Mouse (Mus musculus): ENCODE results near the gene Tbl1x. TPM values are rescaled to one million over a fixed set of nuclear protein-coding genes. Genes with fewer than 3 reads are reported as not detected.

Gene Tbl1x
- total and polyA plus RNA-seq, 3 experiments, result 14.7 to 32.5 (median 30.7) TPM

GRCm38 (mm10) chrX:77640301-77640700, 129.5 kb downstream of the Tbl1x start:
- no peaks in the 10 kb centered on the region for H3K27me3 ChIP-seq (ENCODE audit: control insufficient read depth, insufficient read depth, low read length)

GRCm38 (mm10) chrX:77646164-77646563, 135.4 kb downstream of the Tbl1x start:
- no peak overlapping the region for H3K27ac ChIP-seq
- no peak overlapping the region for H3K4me3 ChIP-seq
- 91% methylated on average over 7 of the region's 7 CpGs for WGBS
- intact Hi-C loops (cut with DNase I), result no loop called here
- no peaks in the 10 kb centered on the region; the same call in 1 of the 2 replicates for H3K36me3 ChIP-seq (ENCODE audit: control insufficient read depth, insufficient read depth, low read length)
- no peak for DNase-seq
- no peaks in the 10 kb centered on the region for H3K27me3 ChIP-seq (ENCODE audit: control insufficient read depth, insufficient read depth, low read length)
- no peak for TF ChIP-seq CTCF (IDR thresholded peaks at IDR 0.05)
- no peak for TF ChIP-seq EP300 (IDR thresholded peaks at IDR 0.05; ENCODE audit: insufficient read depth, low read depth, low read length)
- TF ChIP-seq POLR2A (IDR thresholded peaks at IDR 0.05; ENCODE audit: insufficient read depth, low read depth, low read length), result no peak
- H3K79me2 ChIP-seq (replicated peaks; ENCODE audit: control insufficient read depth, insufficient read depth, low read length), result no peaks in the 10 kb centered on the region
- no peaks in the 10 kb centered on the region for H3K4me1 ChIP-seq (ENCODE audit: control insufficient read depth, insufficient read depth, low read length)
- H3K9ac ChIP-seq (ENCODE audit: low read depth, low read length), result no peak overlapping the region

More at GRCm38 (mm10) chrX:77640301-77640700, 129.5 kb downstream of the Tbl1x start:
- no peak for DNase-seq
- TF ChIP-seq CTCF (IDR thresholded peaks at IDR 0.05) (no peak), POLR2A (IDR thresholded peaks at IDR 0.05; ENCODE audit: insufficient read depth, low read depth, low read length) (no peak)
- WGBS, result 76% methylated on average over 4 of the region's 4 CpGs
- Histone ChIP-seq H3K4me3 (no peak overlapping the region), H3K4me1 (ENCODE audit: control insufficient read depth, insufficient read depth, low read length) (no peaks in the 10 kb centered on the region), H3K9ac (ENCODE audit: low read depth, low read length) (no peak overlapping the region), H3K36me3 (ENCODE audit: control insufficient read depth, insufficient read depth, low read length) (0 out of 2 replicates have a peak, but pooled peaks cover 2% of the 10 kb centered on the region), H3K79me2 (replicated peaks; ENCODE audit: control insufficient read depth, insufficient read depth, low read length) (no peaks in the 10 kb centered on the region), H3K27ac (no peak overlapping the region)
- intact Hi-C loops (cut with DNase I), result no loop called here

GRCm38 (mm10) chrX:77650246-77650645, 139.4 kb downstream of the Tbl1x start:
- DNase-seq, result no peak
- H3K27ac ChIP-seq, result no peak overlapping the region
- no peaks in the 10 kb centered on the region for H3K27me3 ChIP-seq (ENCODE audit: control insufficient read depth, insufficient read depth, low read length)
- intact Hi-C loops (cut with DNase I), result loop anchor here (10.0 kb wide), 1 partner anchor 145 kb away; the partner anchor contains the start of gene Prkx
- no peak overlapping the region for H3K9ac ChIP-seq (ENCODE audit: low read depth, low read length)
- H3K4me3 ChIP-seq, result no peak overlapping the region
- H3K79me2 ChIP-seq (replicated peaks; ENCODE audit: control insufficient read depth, insufficient read depth, low read length), result no peaks in the 10 kb centered on the region
- no peaks in the 10 kb centered on the region for H3K4me1 ChIP-seq (ENCODE audit: control insufficient read depth, insufficient read depth, low read length)
- WGBS, result 83% methylated on average over 2 of the region's 2 CpGs
- H3K36me3 ChIP-seq (ENCODE audit: control insufficient read depth, insufficient read depth, low read length), result peaks cover 7% of the 10 kb centered on the region
- TF ChIP-seq EP300 (IDR thresholded peaks at IDR 0.05; ENCODE audit: insufficient read depth, low read depth, low read length) (no peak), CTCF (IDR thresholded peaks at IDR 0.05) (no peak), POLR2A (IDR thresholded peaks at IDR 0.05; ENCODE audit: insufficient read depth, low read depth, low read length) (no peak)

GRCm38 (mm10) chrX:77662030-77662429, 151.2 kb downstream of the Tbl1x start:
- peaks cover 3% of the 10 kb centered on the region; the same call in 1 of the 2 replicates for H3K36me3 ChIP-seq (ENCODE audit: control insufficient read depth, insufficient read depth, low read length)
- DNase-seq, result no peak
- intact Hi-C loops (cut with DNase I), result no loop called here

GRCm38 (mm10) chrX:77663276-77663675, 152.5 kb downstream of the Tbl1x start:
- 67% methylated on average over 3 of the region's 3 CpGs for WGBS
- Histone ChIP-seq H3K27ac (no peak overlapping the region), H3K36me3 (ENCODE audit: control insufficient read depth, insufficient read depth, low read length) (peaks cover 3% of the 10 kb centered on the region; the same call in 1 of the 2 replicates), H3K4me3 (no peak overlapping the region), H3K27me3 (ENCODE audit: control insufficient read depth, insufficient read depth, low read length) (no peaks in the 10 kb centered on the region), H3K79me2 (replicated peaks; ENCODE audit: control insufficient read depth, insufficient read depth, low read length) (no peaks in the 10 kb centered on the region), H3K9ac (ENCODE audit: low read depth, low read length) (no peak overlapping the region), H3K4me1 (ENCODE audit: control insufficient read depth, insufficient read depth, low read length) (no peaks in the 10 kb centered on the region)
- intact Hi-C loops (cut with DNase I), result no loop called here
- TF ChIP-seq CTCF (IDR thresholded peaks at IDR 0.05), result no peak
- no peak for TF ChIP-seq POLR2A (IDR thresholded peaks at IDR 0.05; ENCODE audit: insufficient read depth, low read depth, low read length)
- no peak for TF ChIP-seq EP300 (IDR thresholded peaks at IDR 0.05; ENCODE audit: insufficient read depth, low read depth, low read length)
- DNase-seq, result no peak

More at GRCm38 (mm10) chrX:77662030-77662429, 151.2 kb downstream of the Tbl1x start:
- H3K27me3 ChIP-seq (ENCODE audit: control insufficient read depth, insufficient read depth, low read length), result no peaks in the 10 kb centered on the region
- no peak overlapping the region for H3K9ac ChIP-seq (ENCODE audit: low read depth, low read length)
- H3K4me3 ChIP-seq, result no peak overlapping the region
- TF ChIP-seq EP300 (IDR thresholded peaks at IDR 0.05; ENCODE audit: insufficient read depth, low read depth, low read length) (no peak), POLR2A (IDR thresholded peaks at IDR 0.05; ENCODE audit: insufficient read depth, low read depth, low read length) (no peak), CTCF (IDR thresholded peaks at IDR 0.05) (no peak)
- H3K4me1 ChIP-seq (ENCODE audit: control insufficient read depth, insufficient read depth, low read length), result no peaks in the 10 kb centered on the region
- WGBS, result 71% methylated on average over 3 of the region's 3 CpGs
- no peaks in the 10 kb centered on the region for H3K79me2 ChIP-seq (replicated peaks; ENCODE audit: control insufficient read depth, insufficient read depth, low read length)
- H3K27ac ChIP-seq, result no peak overlapping the region

GRCm38 (mm10) chrX:77665030-77665429, 154.2 kb downstream of the Tbl1x start:
- intact Hi-C loops (cut with DNase I), result no loop called here
- no peak for DNase-seq
- Histone ChIP-seq H3K79me2 (replicated peaks; ENCODE audit: control insufficient read depth, insufficient read depth, low read length) (no peaks in the 10 kb centered on the region), H3K27ac (no peak overlapping the region), H3K9ac (ENCODE audit: low read depth, low read length) (no peak overlapping the region), H3K36me3 (ENCODE audit: control insufficient read depth, insufficient read depth, low read length) (no peaks in the 10 kb centered on the region), H3K27me3 (ENCODE audit: control insufficient read depth, insufficient read depth, low read length) (no peaks in the 10 kb centered on the region), H3K4me3 (no peak overlapping the region), H3K4me1 (ENCODE audit: control insufficient read depth, insufficient read depth, low read length) (0 out of 2 replicates have a peak, but pooled peaks cover 2% of the 10 kb centered on the region)
- WGBS, result 79% methylated on average over 2 of the region's 2 CpGs
- TF ChIP-seq EP300 (IDR thresholded peaks at IDR 0.05; ENCODE audit: insufficient read depth, low read depth, low read length) (no peak), CTCF (IDR thresholded peaks at IDR 0.05) (no peak), POLR2A (IDR thresholded peaks at IDR 0.05; ENCODE audit: insufficient read depth, low read depth, low read length) (no peak)
